ENCODE assay signal across 33 mouse cellular contexts in the genomic region with DNA sequence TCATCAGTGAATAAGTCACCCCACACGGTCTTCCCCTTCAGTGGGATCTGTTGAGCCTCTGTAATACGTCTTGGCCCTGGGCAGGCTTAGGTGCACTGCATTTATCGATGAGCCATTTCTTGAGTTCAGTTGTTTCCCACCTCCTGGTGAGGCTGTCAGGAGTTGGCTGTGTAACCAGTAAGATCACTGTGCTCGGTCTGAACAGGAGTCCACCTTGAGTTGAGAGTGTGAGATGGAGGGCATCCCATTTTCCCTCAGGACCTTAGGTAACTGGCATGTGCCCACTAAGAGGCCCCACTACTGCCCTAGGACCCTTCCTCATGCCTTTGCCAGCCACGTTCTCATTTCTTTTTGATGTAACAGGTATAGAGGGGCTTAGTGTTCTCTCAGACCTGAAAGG.
"Had no signal": no experiment of that assay in that cellular context is flagged by ENCODE, and none has a peak within 500 bp of the region (broad histone marks: within the 10 kb centered on the region; RNA-seq: fewer than 3 reads in every experiment).

No protein-coding gene starts in this region.

- DNase-seq: heart, postnatal 14 days; heart, postnatal 36 days; kidney, adult 11 months; kidney, adult 18-20 months; kidney, adult 2 months; kidney, adult 8-10 months; kidney, adult 9 months; kidney, postnatal 10 days; kidney, postnatal 14 days; kidney, postnatal 25 days; kidney, postnatal 36 days; kidney, postnatal 4 days; layer of hippocampus, adult 9-11 months; layer of hippocampus, postnatal 36 days had no signal

- H3K4me2 ChIP-seq: heart, embryonic 11.5 days; heart, embryonic 12.5 days; heart, embryonic 13.5 days; heart, embryonic 15.5 days; hindbrain, embryonic 12.5 days; hindbrain, embryonic 13.5 days; hindbrain, embryonic 14.5 days; hindbrain, embryonic 15.5 days; intestine, embryonic 15.5 days; kidney, embryonic 15.5 days had no signal

- H3K9me3 ChIP-seq: heart, embryonic 15.5 days; hindbrain, embryonic 12.5 days; hindbrain, embryonic 13.5 days; hindbrain, embryonic 15.5 days; intestine, embryonic 15.5 days; kidney, embryonic 15.5 days had no signal

- H3K4me3 ChIP-seq: heart, embryonic 12.5 days; heart, embryonic 13.5 days; heart, embryonic 15.5 days; hindbrain, embryonic 10.5 days; hindbrain, embryonic 12.5 days; hindbrain, embryonic 13.5 days; hindbrain, embryonic 15.5 days; intestine, embryonic 15.5 days; kidney, embryonic 15.5 days; layer of hippocampus, adult 2 months; left cerebral cortex, adult 2 months had no signal

- H3K9ac ChIP-seq: heart, embryonic 12.5 days; heart, embryonic 13.5 days; heart, embryonic 15.5 days; hindbrain, embryonic 12.5 days; hindbrain, embryonic 13.5 days; hindbrain, embryonic 14.5 days; hindbrain, embryonic 15.5 days; intestine, embryonic 15.5 days; kidney, embryonic 15.5 days had no signal

- H3K27me3 ChIP-seq: heart, embryonic 12.5 days; heart, embryonic 13.5 days; heart, embryonic 15.5 days; hindbrain, embryonic 12.5 days; hindbrain, embryonic 13.5 days; hindbrain, embryonic 15.5 days; intestine, embryonic 15.5 days; kidney, embryonic 15.5 days had no signal

- H3K4me1 ChIP-seq: heart, embryonic 12.5 days; heart, embryonic 13.5 days; heart, embryonic 15.5 days; hindbrain, embryonic 10.5 days; hindbrain, embryonic 12.5 days; hindbrain, embryonic 13.5 days; hindbrain, embryonic 15.5 days; intestine, embryonic 15.5 days; kidney, embryonic 15.5 days had no signal

- ATAC-seq: hindbrain, embryonic 16.5 days; hindbrain, postnatal 0 days; inflammation-experienced regulatory T-cells, adult 6 months; intestine, embryonic 15.5 days; intestine, embryonic 16.5 days; intestine, postnatal 0 days had no signal

- H3K27ac ChIP-seq: heart, embryonic 13.5 days; heart, embryonic 15.5 days; hindbrain, embryonic 10.5 days; hindbrain, embryonic 12.5 days; hindbrain, embryonic 13.5 days; hindbrain, embryonic 14.5 days; hindbrain, embryonic 15.5 days; hindbrain, postnatal 0 days; intestine, embryonic 15.5 days; kidney, embryonic 15.5 days; kidney, postnatal 0 days; layer of hippocampus, adult 2 months; left cerebral cortex, adult 2 months had no signal
